Mouse (Mus musculus): Measurements from ENCODE around the gene Gm5624. TPM values are rescaled to one million over a fixed set of nuclear protein-coding genes. Genes with fewer than 3 reads are reported as not detected.

Gm5624 gene
- not detected in 2 replicates for polyA plus RNA-seq (2015; fragmentation: Nextera tagmentation; extraction: Ambion mirVana)

DNA sequence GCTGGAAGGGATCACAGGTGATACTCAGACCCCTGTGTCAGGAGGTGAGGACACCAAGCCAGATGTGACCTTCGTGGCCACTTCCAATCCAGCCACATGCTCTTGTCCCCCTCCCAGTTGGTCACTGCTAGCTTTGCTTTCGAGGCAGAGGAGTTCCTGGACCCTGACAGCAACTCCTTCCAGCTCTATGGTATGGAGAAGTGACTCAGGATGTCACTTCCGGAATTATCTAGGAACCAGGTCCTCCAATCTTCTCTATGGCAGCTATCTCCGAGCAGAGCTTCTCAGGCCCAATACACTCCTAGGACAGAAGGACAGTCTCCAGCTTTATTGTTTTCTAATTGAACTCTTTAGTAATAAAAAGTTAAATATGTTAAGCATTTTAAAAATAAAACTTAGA lies at the start of gene Gm5624:
Gene Gm5624 (minus strand): TSS at position 202 of the 400 bp plus-strand sequence.

DNA sequence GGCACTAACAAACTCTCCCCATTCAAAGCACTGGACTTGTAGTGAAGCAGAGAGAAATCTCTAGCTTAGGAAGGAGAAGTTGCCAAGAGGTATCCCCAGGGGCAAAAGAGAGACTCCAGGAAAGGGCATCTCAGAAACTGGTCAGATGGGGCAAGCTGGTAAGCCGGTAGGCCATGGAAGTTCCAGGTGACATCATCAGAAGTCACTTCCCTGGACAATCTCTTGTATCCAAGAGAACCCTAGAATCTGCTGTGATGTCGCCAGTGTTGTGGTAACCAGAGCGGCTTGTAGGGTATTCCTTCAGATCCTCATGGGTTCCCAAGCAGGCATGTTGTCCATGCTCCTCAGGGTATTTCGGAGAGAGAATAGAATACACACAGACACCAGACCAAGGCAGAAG lies 44.9 kb downstream of the Gm5624 start, which contains the start of gene Gm8247:
Gene Gm8247 (plus strand): TSS at position 301 of the 400 bp plus-strand sequence.

DNA sequence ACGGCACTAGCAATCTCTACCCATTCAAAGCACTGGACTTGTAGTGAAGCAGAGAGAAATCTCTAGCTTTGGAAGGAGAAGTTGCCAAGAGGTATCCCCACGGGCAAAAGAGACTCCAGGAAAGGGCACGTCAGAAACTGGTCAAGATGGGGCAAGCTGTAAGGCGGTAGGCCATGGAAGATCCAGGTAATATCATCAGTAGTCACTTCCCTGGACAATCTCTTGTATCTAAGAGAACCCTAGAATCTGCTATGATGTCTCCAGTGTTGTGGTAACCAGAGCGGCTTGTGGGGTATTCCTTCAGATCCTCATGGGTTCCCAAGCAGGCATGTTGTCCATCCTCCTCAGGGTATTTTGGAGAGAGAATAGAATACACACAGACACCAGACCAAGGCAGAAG lies 109.8 kb downstream of the Gm5624 start, which contains the start of gene Gm17093:
Gene Gm17093 (plus strand): TSS at position 301 of the 400 bp plus-strand sequence.

Other genes starting within 250 kb of the Gm5624 start
- not detected in 2 replicates for gene Gm3371, start 217.2 kb downstream of the Gm5624 start, polyA plus RNA-seq (2015; fragmentation: Nextera tagmentation; extraction: Ambion mirVana)
- not detected in 2 replicates for gene Gm8232, start 194.3 kb downstream of the Gm5624 start, polyA plus RNA-seq (2015; fragmentation: Nextera tagmentation; extraction: Ambion mirVana)
- gene BC061237, start 135.5 kb downstream of the Gm5624 start, polyA plus RNA-seq (2015; fragmentation: Nextera tagmentation; extraction: Ambion mirVana) = not detected in 2 replicates
- gene Gm17093, start 109.7 kb downstream of the Gm5624 start, polyA plus RNA-seq (2015; fragmentation: Nextera tagmentation; extraction: Ambion mirVana) = not detected in 2 replicates
- gene Gm8247, start 44.8 kb downstream of the Gm5624 start, polyA plus RNA-seq (2015; fragmentation: Nextera tagmentation; extraction: Ambion mirVana) = not detected in 2 replicates
- not detected in 2 replicates for gene Gm8257, start 78.5 kb upstream of the Gm5624 start, polyA plus RNA-seq (2015; fragmentation: Nextera tagmentation; extraction: Ambion mirVana)
- not detected in 2 replicates for gene Gm8267, start 122.4 kb upstream of the Gm5624 start, polyA plus RNA-seq (2015; fragmentation: Nextera tagmentation; extraction: Ambion mirVana)
- gene Ptgdr, start 231.4 kb upstream of the Gm5624 start, polyA plus RNA-seq (2015; fragmentation: Nextera tagmentation; extraction: Ambion mirVana) = not detected in 2 replicates